29 mouse cellular contexts compared by ENCODE assay signal in the genomic region with DNA sequence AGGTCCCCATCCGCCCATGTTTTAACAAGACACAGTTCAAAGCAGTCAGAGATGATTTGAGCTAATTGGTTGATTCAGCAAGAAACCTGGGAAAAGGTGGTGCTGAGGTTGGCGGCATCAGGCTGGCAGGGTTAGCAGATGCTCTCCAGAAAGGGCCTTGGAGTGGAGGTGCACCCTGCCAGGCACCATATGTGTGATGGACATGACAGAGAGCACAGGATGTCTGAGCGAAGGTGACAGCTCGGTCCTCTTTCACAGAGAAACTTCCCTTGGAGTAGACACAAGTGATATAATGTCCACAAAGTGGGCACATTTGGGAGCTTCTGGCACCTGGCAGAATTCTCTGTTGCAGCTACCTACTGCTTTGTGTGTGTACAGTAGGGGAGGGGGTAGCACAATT. TPM values are rescaled to one million over a fixed set of nuclear protein-coding genes. Genes with fewer than 3 reads are reported as not detected.
"Had no signal": no experiment of that assay in that cellular context is flagged by ENCODE, and none has a peak within 500 bp of the region (broad histone marks: within the 10 kb centered on the region; RNA-seq: fewer than 3 reads in every experiment).

No protein-coding gene starts in this region.

- DNase-seq: kidney, adult 2 months; kidney, postnatal 25 days; layer of hippocampus, adult 9-11 months; liver, postnatal 0 days; lung, embryonic 14.5 days; retina, postnatal 1 day; right cerebral cortex, postnatal 25 days; spleen, adult 18-20 months; thymus, postnatal 25 days had no signal

- H3K36me3 ChIP-seq: limb, embryonic 12.5 days; limb, embryonic 15.5 days; midbrain, embryonic 12.5 days; midbrain, embryonic 15.5 days; neural tube, embryonic 13.5 days; stomach, embryonic 15.5 days had no signal

- H3K4me1 ChIP-seq: limb, embryonic 12.5 days; limb, embryonic 15.5 days; midbrain, embryonic 12.5 days; midbrain, embryonic 15.5 days; neural tube, embryonic 13.5 days; stomach, embryonic 15.5 days had no signal

- H3K4me3 ChIP-seq: layer of hippocampus, adult 2 months; limb, embryonic 12.5 days; limb, embryonic 15.5 days; midbrain, embryonic 12.5 days; midbrain, embryonic 15.5 days; myocyte; neural tube, embryonic 13.5 days; stomach, embryonic 15.5 days had no signal

- H3K4me2 ChIP-seq: limb, embryonic 12.5 days; limb, embryonic 15.5 days; liver, embryonic 11.5 days; lung, embryonic 14.5 days; midbrain, embryonic 12.5 days; midbrain, embryonic 15.5 days; neural tube, embryonic 13.5 days; stomach, embryonic 15.5 days had no signal

- H3K9me3 ChIP-seq: limb, embryonic 12.5 days; limb, embryonic 15.5 days; midbrain, embryonic 12.5 days; midbrain, embryonic 15.5 days; neural tube, embryonic 13.5 days; stomach, embryonic 15.5 days had no signal

- ATAC-seq: liver, postnatal 0 days; lung, postnatal 0 days; midbrain, embryonic 15.5 days had no signal

- H3K27ac ChIP-seq: kidney, postnatal 0 days; layer of hippocampus, adult 2 months; limb, embryonic 12.5 days; limb, embryonic 15.5 days; liver, embryonic 14.5 days; macrophage; midbrain, embryonic 12.5 days; midbrain, embryonic 15.5 days; neural tube, embryonic 13.5 days; stomach, embryonic 15.5 days had no signal

- H3K27me3 ChIP-seq: limb, embryonic 12.5 days; limb, embryonic 15.5 days; midbrain, embryonic 12.5 days; midbrain, embryonic 15.5 days; neural tube, embryonic 13.5 days; stomach, embryonic 15.5 days had no signal

- H3K9ac ChIP-seq: limb, embryonic 12.5 days; limb, embryonic 15.5 days; liver, embryonic 14.5 days; liver, postnatal 0 days; lung, embryonic 14.5 days; midbrain, embryonic 12.5 days; midbrain, embryonic 15.5 days; neural tube, embryonic 13.5 days; stomach, embryonic 15.5 days had no signal

RNA-seq across cellular contexts. Expression of a gene that starts 44.4 kb away (rescaled TPM):
- total RNA-seq: layer of hippocampus, postnatal 25 days; left cerebral cortex, adult 18-20 months; left cerebral cortex, postnatal 36 days; megakaryocyte-erythroid progenitor cell, adult 5-6 weeks had no signal
- polyA plus RNA-seq: kidney, embryonic 14.5 days; kidney, postnatal 0 days; large intestine, adult 2 months; liver, embryonic 14.5 days; liver, postnatal 0 days; lung, embryonic 14.5 days; lung, postnatal 0 days; macrophage; midbrain, embryonic 15.5 days; myocyte; thymus, postnatal 0 days had no signal
